Mouse (Mus musculus): ENCODE data around the gene Nckap5l. TPM values are rescaled to one million over a fixed set of nuclear protein-coding genes. Genes with fewer than 3 reads are reported as not detected.

The Nckap5l gene
- total RNA-seq, 1 experiment: 6.3 TPM

DNA sequence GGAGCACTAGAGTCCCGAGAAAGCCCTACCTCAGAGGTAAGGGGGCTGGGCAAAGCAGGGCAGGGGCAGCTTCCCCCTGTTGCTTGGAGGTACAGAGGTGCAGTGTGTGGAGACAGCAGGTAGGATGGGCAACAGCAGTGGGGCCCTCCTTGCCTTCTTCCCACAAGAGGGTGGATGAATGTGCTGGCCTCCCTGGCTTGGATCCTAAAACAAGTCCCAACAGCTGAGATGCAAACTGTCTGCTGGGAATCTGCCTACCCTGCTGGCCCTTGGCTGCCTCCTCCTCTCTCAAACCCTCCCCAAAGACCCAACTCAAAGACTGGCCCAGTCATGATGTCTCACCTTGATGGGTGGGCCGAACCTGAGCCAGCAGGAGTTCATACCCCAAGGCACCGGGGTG is 2.1 kb downstream of the Nckap5l start:
- no peak overlapping the region for H3K27ac ChIP-seq (ENCODE audit: insufficient read depth, low read depth, low read length, poor library complexity, severe bottlenecking)
- peaks cover 2 to 17% of the 10 kb centered on the region in 2 experiments for H3K4me1 ChIP-seq (ENCODE audit: control insufficient read depth in 2 of 2, insufficient read depth in 2 of 2, low read length in 2 of 2, poor library complexity in 1 of 2)
- H3K36me3 ChIP-seq (ENCODE audit: control insufficient read depth, insufficient read depth, low read length, poor library complexity, severe bottlenecking): no peaks in the 10 kb centered on the region
- in situ Hi-C loops (cut with MboI; ENCODE audit: low sequenced_read_pairs in 2 of 2, unreplicated experiment in 2 of 2): no loop called here
- DNase-seq (ENCODE audit: low read depth, low spot score): no peak
- TF ChIP-seq CHD2 (IDR thresholded peaks at IDR 0.05; ENCODE audit: low read depth, low read length): no peak
- TF ChIP-seq ZNF384 (IDR thresholded peaks at IDR 0.05; ENCODE audit: low read depth, low read length): no peak
- no peak overlapping the region for H3K9ac ChIP-seq (ENCODE audit: insufficient read depth, low read depth, low read length, poor library complexity, severe bottlenecking)
- H3K4me3 ChIP-seq (ENCODE audit: insufficient read depth in 1 of 2, low read depth in 1 of 2, low read length in 2 of 2, poor library complexity in 1 of 2, severe bottlenecking in 1 of 2): no peak overlapping the region
- no peaks in the 10 kb centered on the region for H3K9me3 ChIP-seq (ENCODE audit: control insufficient read depth, insufficient read depth, low read depth, low read length)

DNA sequence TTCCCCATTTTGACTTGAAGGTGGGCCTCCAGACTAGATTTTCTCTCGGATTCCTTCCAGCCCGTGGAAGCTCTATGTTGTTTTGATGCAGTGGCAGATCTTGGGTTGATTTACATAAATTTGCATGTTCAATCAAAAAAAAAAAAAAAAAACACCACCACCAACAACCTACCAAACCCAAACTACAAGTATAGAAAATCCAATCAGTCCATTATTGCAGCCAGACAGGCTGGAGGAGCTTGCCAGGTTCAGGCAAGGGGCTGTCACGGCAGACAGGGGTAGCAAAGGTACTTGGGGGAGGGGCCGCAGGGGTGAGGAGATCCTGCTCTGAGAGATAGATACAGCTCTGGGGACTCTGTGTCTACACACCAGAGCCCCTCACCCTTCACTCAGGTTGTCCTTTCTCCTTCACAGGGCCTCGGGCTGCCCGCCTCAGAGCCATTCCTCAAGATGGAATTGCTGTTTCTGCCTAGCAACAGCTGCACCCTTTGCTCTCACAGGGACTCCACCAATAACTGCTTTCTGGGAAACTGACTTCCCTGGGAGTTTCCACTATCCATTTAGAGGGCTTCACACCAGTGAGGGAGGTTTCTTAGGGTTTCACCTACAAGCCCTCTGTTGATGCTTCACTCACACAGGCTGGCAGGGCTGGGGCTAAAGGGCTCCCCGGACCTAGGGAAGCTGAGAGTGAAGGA is 2.8 kb downstream of the Nckap5l start:
- DNase-seq (ENCODE audit: low read depth, low spot score): no peak
- Histone ChIP-seq H3K36me3 (ENCODE audit: control insufficient read depth, insufficient read depth, low read length, poor library complexity, severe bottlenecking) (no peaks in the 10 kb centered on the region), H3K4me1 (ENCODE audit: control insufficient read depth in 2 of 2, insufficient read depth in 2 of 2, low read length in 2 of 2, poor library complexity in 1 of 2) (peaks cover 2 to 17% of the 10 kb centered on the region in 2 experiments), H3K4me3 (ENCODE audit: insufficient read depth in 1 of 2, low read depth in 1 of 2, low read length in 2 of 2, poor library complexity in 1 of 2, severe bottlenecking in 1 of 2) (no peak overlapping the region), H3K27ac (ENCODE audit: insufficient read depth, low read depth, low read length, poor library complexity, severe bottlenecking) (no peak overlapping the region), H3K9ac (ENCODE audit: insufficient read depth, low read depth, low read length, poor library complexity, severe bottlenecking) (no peak overlapping the region), H3K9me3 (ENCODE audit: control insufficient read depth, insufficient read depth, low read depth, low read length) (no peaks in the 10 kb centered on the region)
- in situ Hi-C loops (cut with MboI; ENCODE audit: low sequenced_read_pairs in 2 of 2, unreplicated experiment in 2 of 2): no loop called here
- no peak for TF ChIP-seq ZC3H11A (IDR thresholded peaks at IDR 0.05; ENCODE audit: borderline replicate concordance, low read depth, low read length)
- peak; percentile 55; the same call in 1 of the 2 replicates for TF ChIP-seq ZNF384 (IDR thresholded peaks at IDR 0.05; ENCODE audit: low read depth, low read length)
- TF ChIP-seq MAFK (IDR thresholded peaks at IDR 0.05; ENCODE audit: insufficient read depth, low read depth, low read length): no peak
- TF ChIP-seq CHD2 (IDR thresholded peaks at IDR 0.05; ENCODE audit: low read depth, low read length): no peak
- no peak for TF ChIP-seq HCFC1 (IDR thresholded peaks at IDR 0.05; ENCODE audit: borderline replicate concordance, insufficient read depth, low read length)

DNA sequence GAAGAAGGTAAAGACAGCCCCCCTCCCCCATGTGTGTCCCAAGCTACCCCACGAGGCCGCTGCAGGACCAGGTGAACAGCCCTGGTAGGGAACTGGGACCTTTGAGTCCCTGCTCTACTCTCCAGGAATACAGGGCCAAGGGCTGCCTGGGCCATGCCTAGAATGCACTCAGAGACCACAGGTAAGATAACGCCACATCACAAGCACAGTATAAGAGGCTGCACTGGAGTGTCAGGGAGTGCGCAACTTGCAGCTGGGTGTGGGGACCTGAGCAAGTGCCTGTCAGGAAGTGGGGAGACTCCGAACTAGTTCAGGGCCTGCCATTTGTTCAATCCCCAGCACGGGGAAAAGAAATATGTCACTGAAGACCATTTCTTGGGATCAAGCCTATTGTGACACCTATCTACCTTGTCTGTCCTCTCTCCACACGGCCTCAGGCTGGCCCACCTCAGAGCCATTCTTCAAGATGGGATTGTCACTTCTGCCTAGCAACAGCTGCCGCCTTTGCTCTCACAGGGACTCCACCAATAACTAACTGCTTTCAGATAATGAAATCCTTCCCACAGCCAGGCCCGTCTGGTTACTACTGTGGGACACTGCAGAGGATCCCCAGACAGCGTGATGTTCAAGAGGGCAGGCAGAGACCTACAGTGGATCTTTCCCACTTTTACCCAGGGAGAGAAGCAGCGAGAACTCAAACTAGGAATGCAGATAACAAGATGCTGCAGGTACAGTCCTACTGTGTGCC is 4.2 kb downstream of the Nckap5l start:
- DNase-seq (ENCODE audit: low read depth, low spot score): no peak
- Histone ChIP-seq H3K9ac (ENCODE audit: insufficient read depth, low read depth, low read length, poor library complexity, severe bottlenecking) (no peak overlapping the region), H3K9me3 (ENCODE audit: control insufficient read depth, insufficient read depth, low read depth, low read length) (no peaks in the 10 kb centered on the region), H3K4me3 (ENCODE audit: insufficient read depth in 1 of 2, low read depth in 1 of 2, low read length in 2 of 2, poor library complexity in 1 of 2, severe bottlenecking in 1 of 2) (no peak overlapping the region), H3K36me3 (ENCODE audit: control insufficient read depth, insufficient read depth, low read length, poor library complexity, severe bottlenecking) (no peaks in the 10 kb centered on the region), H3K4me1 (ENCODE audit: control insufficient read depth in 2 of 2, insufficient read depth in 2 of 2, low read length in 2 of 2, poor library complexity in 1 of 2) (peaks cover 2 to 19% of the 10 kb centered on the region in 2 experiments; a peak in 3 of 4 replicates), H3K27ac (ENCODE audit: insufficient read depth, low read depth, low read length, poor library complexity, severe bottlenecking) (no peak overlapping the region)
- in situ Hi-C loops (cut with MboI; ENCODE audit: low sequenced_read_pairs in 2 of 2, unreplicated experiment in 2 of 2): no loop called here
- TF ChIP-seq ZNF384 (IDR thresholded peaks at IDR 0.05; ENCODE audit: low read depth, low read length) (no peak), CHD2 (IDR thresholded peaks at IDR 0.05; ENCODE audit: low read depth, low read length) (no peak), MAFK (IDR thresholded peaks at IDR 0.05; ENCODE audit: insufficient read depth, low read depth, low read length) (no peak), ZC3H11A (IDR thresholded peaks at IDR 0.05; ENCODE audit: borderline replicate concordance, low read depth, low read length) (no peak), HCFC1 (IDR thresholded peaks at IDR 0.05; ENCODE audit: borderline replicate concordance, insufficient read depth, low read length) (no peak)

DNA sequence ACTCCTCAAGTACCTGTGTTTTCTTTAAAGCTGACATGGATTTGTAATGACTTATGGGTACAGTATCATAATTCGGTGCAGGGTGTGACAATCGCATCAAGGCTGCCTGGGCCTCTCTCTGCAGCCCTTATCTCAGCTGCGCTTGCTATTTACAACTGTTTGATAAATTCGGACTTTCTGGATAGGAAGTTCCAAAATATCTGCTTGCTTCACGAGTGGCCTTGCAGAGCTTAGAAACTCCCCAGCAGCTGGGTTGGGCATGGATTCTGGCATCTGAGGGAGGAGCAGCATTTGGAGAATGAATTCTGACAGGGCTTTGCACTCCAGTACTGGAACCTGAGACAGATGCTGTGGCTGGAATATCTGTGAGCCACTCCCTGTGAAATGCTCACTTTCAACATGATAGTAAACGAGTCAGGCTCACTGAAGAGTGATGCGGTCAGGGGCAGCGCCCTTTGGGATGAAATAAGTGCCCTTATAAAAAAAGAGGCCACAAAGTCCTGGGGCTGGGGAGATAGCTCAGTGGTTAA is 7.7 kb downstream of the Nckap5l start:
- H3K9me3 ChIP-seq (ENCODE audit: control insufficient read depth, insufficient read depth, low read depth, low read length): no peaks in the 10 kb centered on the region
- no peak overlapping the region for H3K27ac ChIP-seq (ENCODE audit: insufficient read depth, low read depth, low read length, poor library complexity, severe bottlenecking)
- in situ Hi-C loops (cut with MboI; ENCODE audit: low sequenced_read_pairs in 2 of 2, unreplicated experiment in 2 of 2): no loop called here
- H3K4me1 ChIP-seq (ENCODE audit: control insufficient read depth in 2 of 2, insufficient read depth in 2 of 2, low read length in 2 of 2, poor library complexity in 1 of 2): peaks cover 0 to 9% of the 10 kb centered on the region in 2 experiments; a peak in 2 of 4 replicates
- DNase-seq (ENCODE audit: low read depth, low spot score): no peak
- H3K36me3 ChIP-seq (ENCODE audit: control insufficient read depth, insufficient read depth, low read length, poor library complexity, severe bottlenecking): no peaks in the 10 kb centered on the region
- TF ChIP-seq MAFK (IDR thresholded peaks at IDR 0.05; ENCODE audit: insufficient read depth, low read depth, low read length): no peak
- no peak for TF ChIP-seq ZC3H11A (IDR thresholded peaks at IDR 0.05; ENCODE audit: borderline replicate concordance, low read depth, low read length)
- TF ChIP-seq ZNF384 (IDR thresholded peaks at IDR 0.05; ENCODE audit: low read depth, low read length): no peak
- TF ChIP-seq HCFC1 (IDR thresholded peaks at IDR 0.05; ENCODE audit: borderline replicate concordance, insufficient read depth, low read length): no peak
- TF ChIP-seq CHD2 (IDR thresholded peaks at IDR 0.05; ENCODE audit: low read depth, low read length): no peak
- H3K4me3 ChIP-seq (ENCODE audit: insufficient read depth in 1 of 2, low read depth in 1 of 2, low read length in 2 of 2, poor library complexity in 1 of 2, severe bottlenecking in 1 of 2): no peak overlapping the region
- no peak overlapping the region for H3K9ac ChIP-seq (ENCODE audit: insufficient read depth, low read depth, low read length, poor library complexity, severe bottlenecking)

All from ES-E14 (cell line).